Mouse (Mus musculus) liver, adult 2 months (tissue): ENCODE results near the gene Rp9. TPM values are rescaled to one million over a fixed set of nuclear protein-coding genes. Genes with fewer than 3 reads are reported as not detected.
"Not testable (repeated sequence)": the region's sequence is repeated elsewhere in the genome, so short reads cannot be mapped to it uniquely, and the experiment has no call there.

Experiments
- DNase-seq: peaks from one replicate; pipeline ENCODE4 v3.0.0-alpha.2; 2011; ENCODE audit warnings: low read depth, low spot score; ENCODE audit errors: extremely low read depth
- H3K27ac ChIP-seq: fragments of 200-500 bp; replicated peaks from 2 replicates; pipeline ENCODE4 v1.5.1; 2012; ENCODE audit warnings: low read depth, mild to moderate bottlenecking, control low read depth, inconsistent platforms, low read length; ENCODE audit not compliant: insufficient read depth
- H3K27me3 ChIP-seq: fragments of 200-500 bp; 2 replicates; pipeline ENCODE4 v1.6.1; 2012; ENCODE audit warnings: mild to moderate bottlenecking, moderate library complexity, low read length, inconsistent platforms; ENCODE audit not compliant: control insufficient read depth, insufficient read depth
- H3K36me3 ChIP-seq: fragments of 200-500 bp; 2 replicates; pipeline ENCODE4 v1.6.1; 2012; ENCODE audit warnings: low read length, inconsistent platforms; ENCODE audit not compliant: control insufficient read depth, insufficient read depth
- H3K4me1 ChIP-seq: fragments of 200-500 bp; 2 replicates; pipeline ENCODE4 v1.6.1; 2011; ENCODE audit warnings: low read length; ENCODE audit not compliant: control insufficient read depth, insufficient read depth
- H3K4me3 ChIP-seq: fragments of 200-500 bp; 2 replicates; pipeline ENCODE4 v1.5.1; 2011; ENCODE audit warnings: low read depth, mild to moderate bottlenecking, control low read depth, low read length, moderate library complexity; ENCODE audit not compliant: insufficient read depth
- H3K79me2 ChIP-seq: fragments of 200-500 bp; 2 replicates; pipeline ENCODE4 v1.6.1; 2012; ENCODE audit warnings: inconsistent platforms, mild to moderate bottlenecking, low read length, moderate library complexity; ENCODE audit not compliant: control insufficient read depth, insufficient read depth
- H3K9ac ChIP-seq: fragments of 200-500 bp; 2 replicates; pipeline ENCODE4 v1.6.1; 2012; ENCODE audit warnings: low read depth, mild to moderate bottlenecking, control low read depth, inconsistent platforms, low read length
- CTCF ChIP-seq: fragments of 200-500 bp; IDR thresholded peaks from 2 replicates; pipeline ENCODE4 v1.5.1; 2011; ENCODE audit warnings: low read depth, low read length, control low read depth
- POLR2A ChIP-seq: fragments of 200-500 bp; IDR thresholded peaks from 2 replicates; pipeline ENCODE4 v1.6.1; 2011; ENCODE audit warnings: low read length, control low read depth; ENCODE audit not compliant: insufficient read depth; ENCODE audit errors: extremely low read depth
- WGBS: fragments of 180-500 bp; shearing (Covaris S2); methylation state at CpG from one replicate; pipeline ENCODE4 v1.1.7; 2018; 5-methylcytosine and 5-hydroxymethylcytosine counted together
- polyA plus RNA-seq: library from polyadenylated mRNA; depleted of rRNA; stranded (reverse); fragments of >200 nt; gene quantifications from 2 replicates; pipeline ENCODE4 v1.2.3, GENCODE M21; 2012
- total RNA-seq: library from RNA; depleted of rRNA; stranded (reverse); fragments of >200 nt; gene quantifications from 2 replicates; pipeline ENCODE4 v1.2.3, GENCODE M21; 2014

Rp9 gene
- total and polyA plus RNA-seq, 2 experiments, result 47.1 to 58.1 TPM

GRCm38 (mm10) chr9:22420491-22420890 lies 49.1 kb downstream of the Rp9 start:
- no peak overlapping the region for H3K4me3 ChIP-seq
- H3K79me2 ChIP-seq, result no peaks in the 10 kb centered on the region
- 8% methylated on average over 7 of the region's 7 CpGs for WGBS
- TF ChIP-seq CTCF, result no peak
- TF ChIP-seq POLR2A, result no peak
- no peaks in the 10 kb centered on the region for H3K36me3 ChIP-seq
- no peaks in the 10 kb centered on the region for H3K27me3 ChIP-seq
- peak; percentile 93 for DNase-seq
- no peak overlapping the region for H3K27ac ChIP-seq
- peaks cover 9% of the 10 kb centered on the region for H3K4me1 ChIP-seq
- no peak overlapping the region for H3K9ac ChIP-seq

GRCm38 (mm10) chr9:22419877-22420276 lies 49.7 kb downstream of the Rp9 start:
- TF ChIP-seq CTCF, result no peak
- TF ChIP-seq POLR2A, result no peak
- 95% methylated on average over 3 of the region's 3 CpGs for WGBS
- Histone ChIP-seq H3K27ac (no peak overlapping the region), H3K9ac (no peak overlapping the region), H3K4me1 (peaks cover 9% of the 10 kb centered on the region), H3K79me2 (no peaks in the 10 kb centered on the region), H3K4me3 (no peak overlapping the region), H3K36me3 (no peaks in the 10 kb centered on the region), H3K27me3 (no peaks in the 10 kb centered on the region)
- DNase-seq, result no peak

GRCm38 (mm10) chr9:22417547-22417946 lies 52.0 kb downstream of the Rp9 start:
- no peak overlapping the region for H3K9ac ChIP-seq
- H3K27me3 ChIP-seq, result no peaks in the 10 kb centered on the region
- 14% methylated on average over 6 of the region's 6 CpGs for WGBS
- H3K4me3 ChIP-seq, result no peak overlapping the region
- peak; percentile 79 for DNase-seq
- H3K79me2 ChIP-seq, result no peaks in the 10 kb centered on the region
- TF ChIP-seq POLR2A (no peak), CTCF (no peak)
- no peak overlapping the region for H3K27ac ChIP-seq
- no peaks in the 10 kb centered on the region for H3K36me3 ChIP-seq
- H3K4me1 ChIP-seq, result peaks cover 9% of the 10 kb centered on the region

- Histone ChIP-seq H3K4me3 (no peak overlapping the region), H3K9ac (no peak overlapping the region), H3K36me3 (no peaks in the 10 kb centered on the region), H3K27ac (no peak overlapping the region), H3K79me2 (no peaks in the 10 kb centered on the region), H3K27me3 (no peaks in the 10 kb centered on the region), H3K4me1 (peaks cover 9% of the 10 kb centered on the region)
- whole genome bisulfite sequencing, result 92% methylated on average over 3 of the region's 3 CpGs
- no peak for TF ChIP-seq CTCF
- TF ChIP-seq POLR2A, result no peak
- DNase-seq, result no peak
Observed at GRCm38 (mm10) chr9:22416187-22416586, 53.4 kb downstream of the Rp9 start.

- peak within 1 kb of the TSS; percentile 55 for H3K9ac ChIP-seq
- H3K36me3 ChIP-seq, result no peaks in the 10 kb centered on the region
- no peak within 1 kb of the TSS for H3K27ac ChIP-seq
- H3K4me3 ChIP-seq, result peak within 1 kb of the TSS; percentile 57
- DNase-seq, result peak; percentile 80
- WGBS, result 2% methylated on average over 43 of the region's 43 CpGs
- TF ChIP-seq POLR2A (no peak), CTCF (peak; percentile 93)
- no peaks in the 10 kb centered on the region for H3K79me2 ChIP-seq
- no peaks in the 10 kb centered on the region for H3K27me3 ChIP-seq
- H3K4me1 ChIP-seq, result no peaks in the 10 kb centered on the region
Observed at GRCm38 (mm10) chr9:22411002-22411857, 58.3 kb downstream of the Rp9 start, which contains the start of gene 9530077C05Rik. Gene 9530077C05Rik, plus strand, starts transcription at chr9:22411513.

- Histone ChIP-seq H3K27me3 (no peaks in the 10 kb centered on the region), H3K27ac (no peak overlapping the region), H3K9ac (no peak overlapping the region), H3K4me1 (no peaks in the 10 kb centered on the region), H3K36me3 (no peaks in the 10 kb centered on the region), H3K79me2 (no peaks in the 10 kb centered on the region), H3K4me3 (no peak overlapping the region)
- no peak for TF ChIP-seq CTCF
- no peak for TF ChIP-seq POLR2A
- DNase-seq, result no peak
- 80% methylated on average over 7 of the region's 7 CpGs for WGBS
Observed at GRCm38 (mm10) chr9:22409501-22409900, 60.0 kb downstream of the Rp9 start.

- not testable (repeated sequence) for H3K27me3 ChIP-seq, H3K27ac ChIP-seq, H3K79me2 ChIP-seq, H3K4me1 ChIP-seq, H3K9ac ChIP-seq, H3K36me3 ChIP-seq, H3K4me3 ChIP-seq
- WGBS, result 19% methylated on average over 4 of the region's 4 CpGs
- peak; percentile 48 for DNase-seq
Observed at GRCm38 (mm10) chr9:22408344-22408743, 61.2 kb downstream of the Rp9 start.

- H3K79me2 ChIP-seq, H3K4me3 ChIP-seq, H3K27ac ChIP-seq, H3K9ac ChIP-seq, H3K4me1 ChIP-seq, H3K36me3 ChIP-seq, DNase-seq, H3K27me3 ChIP-seq: not testable (repeated sequence)
- WGBS, result 84% methylated on average over 4 of the region's 4 CpGs
Observed at GRCm38 (mm10) chr9:22407633-22408032, 61.9 kb downstream of the Rp9 start.
